Comparison of ENCODE assay signal across 25 mouse cellular contexts in the genomic region with DNA sequence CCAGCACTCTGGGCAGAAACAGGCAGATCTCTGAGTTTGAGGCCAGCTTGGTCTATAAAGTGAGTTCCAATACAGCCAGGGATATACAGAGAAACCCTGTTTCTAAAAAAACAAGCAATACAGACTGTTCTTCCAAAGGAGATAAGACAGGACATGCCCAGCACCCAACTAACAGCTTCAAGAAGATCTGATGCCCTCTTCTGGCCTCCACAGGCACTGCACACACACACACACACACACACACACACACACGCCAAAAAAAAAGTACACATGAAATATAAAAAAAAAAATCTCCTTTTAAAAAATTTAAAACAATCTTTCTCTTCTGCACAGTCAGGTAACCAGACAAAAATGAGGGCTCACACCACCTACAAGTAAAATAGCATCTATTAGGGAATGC. TPM values are rescaled to one million over a fixed set of nuclear protein-coding genes. Genes with fewer than 3 reads are reported as not detected.
DNase-seq lines count a peak whose midpoint lies in the region; ATAC-seq and TF ChIP-seq lines count a peak whose summit lies in the region.
"Had no signal": no experiment of that assay in that cellular context is flagged by ENCODE, and none has a peak within 500 bp of the region (broad histone marks: within the 10 kb centered on the region; RNA-seq: fewer than 3 reads in every experiment).

No protein-coding gene starts in this region.

- H3K4me2 ChIP-seq in liver, embryonic 14.5 days (ENCODE audit: low read depth), result no peak overlapping the region
- H3K4me2 ChIP-seq in liver, postnatal 0 days (ENCODE audit: low read depth, low read length), result no peak overlapping the region
- H3K4me2 ChIP-seq: heart, embryonic 13.5 days; hindbrain, embryonic 14.5 days had no signal

- no peaks in the 10 kb centered on the region for H3K4me1 ChIP-seq in liver, embryonic 14.5 days (replicated peaks; ENCODE audit: control insufficient read depth in 2 of 2, insufficient read depth in 2 of 2, low read length in 1 of 2)
- peaks cover 6% of the 10 kb centered on the region; the same call in 1 of the 2 replicates for H3K4me1 ChIP-seq in liver, postnatal 0 days (ENCODE audit: insufficient read depth)
- H3K4me1 ChIP-seq: heart, embryonic 10.5 days had no signal

- TF ChIP-seq EP300 in liver, embryonic 14.5 days (IDR thresholded peaks at IDR 0.05; ENCODE audit: low read depth), result no peak
- no peak for TF ChIP-seq EP300 in liver, postnatal 0 days (IDR thresholded peaks at IDR 0.05; ENCODE audit: low read depth)

- no peaks in the 10 kb centered on the region for H3K27me3 ChIP-seq in liver, embryonic 14.5 days (ENCODE audit: control insufficient read depth, insufficient read depth, low read length)
- no peaks in the 10 kb centered on the region for H3K27me3 ChIP-seq in liver, postnatal 0 days (ENCODE audit: insufficient read depth, low read length)
- H3K27me3 ChIP-seq: heart, embryonic 13.5 days had no signal

- 0 out of 2 replicates have a peak, but pooled peaks have one; percentile 3 for TF ChIP-seq CTCF in liver, embryonic 14.5 days (IDR thresholded peaks at IDR 0.05; ENCODE audit: low read depth)
- no peak for TF ChIP-seq CTCF in liver, postnatal 0 days (IDR thresholded peaks at IDR 0.05; ENCODE audit: low read depth)

- WGBS in liver, embryonic 14.5 days (ENCODE audit: insufficient replicate concordance), result 86% methylated on average over 1 of the region's 1 CpGs
- 82% methylated on average over 1 of the region's 1 CpGs for WGBS in liver, postnatal 0 days (ENCODE audit: insufficient replicate concordance)

- H3K4me3 ChIP-seq in liver, embryonic 14.5 days (ENCODE audit: insufficient read depth in 1 of 2, low read depth in 2 of 2, low read length in 2 of 2), result no peak overlapping the region
- no peak overlapping the region for H3K4me3 ChIP-seq in liver, postnatal 0 days (ENCODE audit: low read depth, low read length)
- H3K4me3 ChIP-seq: forebrain, embryonic 10.5 days; gastrocnemius, adult 2 months; heart, adult 2 months; heart, embryonic 10.5 days; heart, embryonic 13.5 days had no signal

- intact Hi-C loops in heart, postnatal 25 days (cut with DNase I), result no loop called here
- intact Hi-C loops in gastrocnemius, postnatal 36 days (cut with DNase I), result no loop called here

- no peak overlapping the region for H3K27ac ChIP-seq in liver, embryonic 14.5 days
- no peak overlapping the region for H3K27ac ChIP-seq in liver, postnatal 0 days (ENCODE audit: low read depth)
- H3K27ac ChIP-seq: forebrain, embryonic 10.5 days; gastrocnemius, adult 2 months; heart, adult 2 months; heart, embryonic 10.5 days; heart, embryonic 13.5 days; hindbrain, embryonic 14.5 days; hindbrain, postnatal 0 days had no signal

- no peaks in the 10 kb centered on the region for H3K9me3 ChIP-seq in liver, embryonic 14.5 days (ENCODE audit: control insufficient read depth, low read length)
- H3K9me3 ChIP-seq in liver, postnatal 0 days (ENCODE audit: low read length), result no peaks in the 10 kb centered on the region
- H3K9me3 ChIP-seq: forebrain, embryonic 10.5 days; heart, embryonic 10.5 days had no signal

- H3K36me3 ChIP-seq in liver, embryonic 14.5 days (replicated peaks; ENCODE audit: control insufficient read depth, insufficient read depth, low read depth), result no peaks in the 10 kb centered on the region
- H3K36me3 ChIP-seq in liver, postnatal 0 days (replicated peaks; ENCODE audit: insufficient read depth, low read length), result no peaks in the 10 kb centered on the region

- DNase-seq in heart, adult 11 months, result peak; percentile 35
- no peak for DNase-seq in heart, postnatal 25 days (ENCODE audit: low spot score)
- DNase-seq in liver, embryonic 14.5 days (ENCODE audit: low read depth in 3 of 3, low spot score in 3 of 3), result no peak
- DNase-seq in liver, postnatal 0 days, result no peak
- DNase-seq in R1 (ENCODE audit: low read depth, low spot score), result peak; percentile 48
- no peak for DNase-seq in ovary, postnatal 10 days (ENCODE audit: low spot score)
- DNase-seq in gastrocnemius, postnatal 36 days, result no peak
- DNase-seq: adrenal gland, postnatal 10 days; adrenal gland, postnatal 36 days; cerebellum, adult 18-20 months; cerebellum, adult 9-10 months; cerebellum, postnatal 14 days; forebrain, postnatal 0 days; gastrocnemius, adult 2 months; gastrocnemius, postnatal 14 days; heart, adult 2 months; heart, postnatal 4 days had no signal

- ATAC-seq in liver, embryonic 14.5 days (ENCODE audit: insufficient read depth), result no peak
- ATAC-seq in liver, postnatal 0 days, result no peak
- ATAC-seq: forebrain, embryonic 14.5 days; forebrain, postnatal 0 days; hindbrain, postnatal 0 days; inflammation-experienced regulatory T-cells, adult 6 months had no signal

- no peak overlapping the region for H3K9ac ChIP-seq in liver, embryonic 14.5 days (replicated peaks)
- H3K9ac ChIP-seq in liver, postnatal 0 days (replicated peaks), result no peak overlapping the region
- H3K9ac ChIP-seq: forebrain, postnatal 0 days; heart, embryonic 13.5 days; hindbrain, embryonic 14.5 days had no signal

RNA-seq across cellular contexts. Expression of a gene that starts 7.8 kb away (rescaled TPM):
- 10 to 100 TPM; 48.7 to 49.7 TPM for total RNA-seq in heart, postnatal 25 days (2021)
- 2.6 and 2.9 TPM in 2 replicates for polyA plus RNA-seq in liver, embryonic 14.5 days (2012; rRNA removed)
- polyA plus RNA-seq in liver, embryonic 14.5 days (2014; fragmentation: Nextera tagmentation; extraction: Ambion mirVana), result 3.3 TPM in 2 replicates
- 5.6 and 5.9 TPM in 2 replicates for polyA plus RNA-seq in liver, postnatal 0 days (2015; fragmentation: Nextera tagmentation; extraction: Ambion mirVana)
- total RNA-seq in gastrocnemius, postnatal 36 days (2021), result 10 to 100 TPM in 1 of 2 experiments, 1 to 10 TPM in 1; 9.2 to 11.7 TPM

RNA-seq across cellular contexts. Expression of a gene that starts 20.6 kb away (rescaled TPM):
- total RNA-seq in heart, postnatal 25 days (2021), result 10 to 100 TPM in 1 of 2 experiments, 1 to 10 TPM in 1; 9.6 to 13.0 TPM
- 1.5 TPM in 2 replicates for polyA plus RNA-seq in liver, embryonic 14.5 days (2012; rRNA removed)
- 1.2 and 1.4 TPM in 2 replicates for polyA plus RNA-seq in liver, embryonic 14.5 days (2014; fragmentation: Nextera tagmentation; extraction: Ambion mirVana)
- 3.4 and 3.7 TPM in 2 replicates for polyA plus RNA-seq in liver, postnatal 0 days (2015; fragmentation: Nextera tagmentation; extraction: Ambion mirVana)
- 1 to 10 TPM; 1.7 to 2.9 TPM for total RNA-seq in gastrocnemius, postnatal 36 days (2021)
- total RNA-seq: MEL had no signal
- polyA plus RNA-seq: inflammation-experienced regulatory T-cells, adult 6 months had no signal

Comparison
In these comparisons a context has a peak if more than half of its experiments do, and no peak if none do; other contexts are left out.
1. DNase-seq: peak in heart, adult 11 months (single experiment) and R1 (single experiment); none in heart, postnatal 25 days (single experiment), liver, embryonic 14.5 days (0 of 3), liver, postnatal 0 days (single experiment), ovary, postnatal 10 days (single experiment) and gastrocnemius, postnatal 36 days (0 of 2).